Mouse (Mus musculus) heart, postnatal 0 days (tissue): ENCODE measurements around the gene Ints6.

Source experiments
- CTCF ChIP-seq: IDR thresholded peaks from 2 replicates; pipeline ENCODE4 v1.5.1; 2016; ENCODE audit warnings: antibody characterized with exemption, control low read depth, low read depth
- EP300 ChIP-seq: IDR thresholded peaks from 2 replicates; pipeline ENCODE4 v1.6.1; 2016; ENCODE audit warnings: antibody characterized with exemption, low read depth

DNA sequence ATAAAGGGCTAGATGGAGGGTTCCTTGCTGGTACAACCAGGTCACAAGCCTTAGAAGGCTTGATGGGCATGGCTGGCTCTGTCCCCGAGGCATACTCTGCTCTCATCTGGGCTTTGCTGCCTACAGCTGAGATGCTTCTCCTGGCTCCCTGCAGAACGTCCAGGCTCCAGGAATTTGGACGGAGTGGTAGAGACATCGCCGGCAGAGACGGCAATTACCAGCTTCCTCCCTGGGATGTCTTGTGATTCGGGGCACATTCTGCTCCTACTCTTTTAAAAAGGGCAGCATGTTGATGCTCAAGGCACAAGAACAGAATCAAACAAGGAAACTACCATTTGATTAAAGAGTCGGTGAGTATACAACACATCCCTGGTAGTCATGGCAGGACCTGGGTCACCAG, 97.6 kb downstream of the Ints6 start, which contains the start of gene Serpine3:
- TF ChIP-seq EP300: no peak
- no peak for TF ChIP-seq CTCF
